In genomic region chr2:156839319-156840191, GRCm38 (mm10) we compare ENCODE assay signal across 8 mouse cellular contexts. TPM values are rescaled to one million over a fixed set of nuclear protein-coding genes. Genes with fewer than 3 reads are reported as not detected.
DNase-seq lines count a peak whose midpoint lies in the region; ATAC-seq and TF ChIP-seq lines count a peak whose summit lies in the region.

Gene Tgif2 (plus strand): TSS chr2:156840007.

- no peaks in the 10 kb centered on the region for H3K9me3 ChIP-seq in embryonic facial prominence, embryonic 10.5 days
- no peaks in the 10 kb centered on the region for H3K9me3 ChIP-seq in heart, postnatal 0 days (replicated peaks; ENCODE audit: control insufficient read depth, low read length)

- no peaks in the 10 kb centered on the region for H3K27me3 ChIP-seq in embryonic facial prominence, embryonic 10.5 days (replicated peaks; ENCODE audit: low read depth, poor library complexity, severe bottlenecking)
- no peaks in the 10 kb centered on the region for H3K27me3 ChIP-seq in heart, postnatal 0 days (ENCODE audit: control insufficient read depth, insufficient read depth, low read length)

- peak within 1 kb of the TSS; percentile 96 for H3K4me3 ChIP-seq in embryonic facial prominence, embryonic 10.5 days
- peak within 1 kb of the TSS; percentile 93 for H3K4me3 ChIP-seq in heart, postnatal 0 days (ENCODE audit: low read depth, low read length)

- peaks cover 49% of the 10 kb centered on the region for H3K4me1 ChIP-seq in embryonic facial prominence, embryonic 10.5 days
- H3K4me1 ChIP-seq in heart, postnatal 0 days (ENCODE audit: control insufficient read depth, insufficient read depth) = peaks cover 30% of the 10 kb centered on the region

- peak; percentile 58 to 63 for DNase-seq in right cerebral cortex, postnatal 10 days (ENCODE audit: low spot score in 2 of 2)
- no peak for DNase-seq in right cerebral cortex, adult 2 months (ENCODE audit: low spot score in 2 of 2)
- DNase-seq in embryonic facial prominence, embryonic 10.5 days (ENCODE audit: low spot score) = peak; percentile 99
- DNase-seq in heart, postnatal 0 days (ENCODE audit: low spot score) = peak; percentile 88
- DNase-seq in kidney, postnatal 14 days = peak; percentile 92
- peak; percentile 45 to 76 for DNase-seq in spleen, postnatal 10 days (ENCODE audit: low spot score in 2 of 2)
- no peak for DNase-seq in frontal cortex, postnatal 14 days (ENCODE audit: low spot score in 2 of 2)

- peak within 1 kb of the TSS; percentile 84 for H3K9ac ChIP-seq in heart, postnatal 0 days (replicated peaks; ENCODE audit: low read depth, low read length)

- H3K4me2 ChIP-seq in heart, postnatal 0 days (ENCODE audit: low read depth, low read length) = peak within 1 kb of the TSS; percentile 96

- under 1% methylated on average over 61 of the region's 61 CpGs for WGBS in embryonic facial prominence, embryonic 10.5 days
- WGBS in heart, postnatal 0 days = 5% methylated on average over 50 of the region's 61 CpGs

- no peak for TF ChIP-seq CTCF in heart, postnatal 0 days (IDR thresholded peaks at IDR 0.05; ENCODE audit: low read depth)

- H3K27ac ChIP-seq in embryonic facial prominence, embryonic 10.5 days (replicated peaks) = peak within 1 kb of the TSS; percentile 99
- H3K27ac ChIP-seq in heart, postnatal 0 days (ENCODE audit: low read depth) = peak within 1 kb of the TSS; percentile 92

- peaks cover 41% of the 10 kb centered on the region for H3K36me3 ChIP-seq in embryonic facial prominence, embryonic 10.5 days (replicated peaks)
- H3K36me3 ChIP-seq in heart, postnatal 0 days (replicated peaks; ENCODE audit: control insufficient read depth, insufficient read depth, low read length) = 0 out of 2 replicates have a peak, but pooled peaks cover 9% of the 10 kb centered on the region

- peak; percentile 88 for ATAC-seq in heart, postnatal 0 days (ENCODE audit: insufficient read depth, low read depth)
- ATAC-seq in megakaryocyte progenitor cell, adult 5-6 weeks (replicated peaks; ENCODE audit: poor library complexity) = peak; percentile 76

- peak; percentile 42; the same call in 1 of the 2 replicates for TF ChIP-seq EP300 in heart, postnatal 0 days (IDR thresholded peaks at IDR 0.05; ENCODE audit: low read depth)

RNA-seq across cellular contexts. Expression of gene Tgif2, which starts in this region (rescaled TPM):
- polyA plus RNA-seq in embryonic facial prominence, embryonic 10.5 days (2016; fragmentation: Nextera tagmentation; extraction: Ambion mirVana) = 112 and 114 TPM in 2 replicates
- total RNA-seq in heart, postnatal 0 days (2014; rRNA removed; ENCODE audit: low replicate concordance) = 19.7 and 28.3 TPM in 2 replicates
- 11.6 and 14.6 TPM in 2 replicates for polyA plus RNA-seq in heart, postnatal 0 days (2015; fragmentation: Nextera tagmentation; extraction: Ambion mirVana)
- 7.2 and 7.9 TPM in 2 replicates for total RNA-seq in megakaryocyte progenitor cell, adult 5-6 weeks (2015)
- 10.7 and 12.5 TPM in 2 replicates for total RNA-seq in megakaryocyte progenitor cell, adult 5-6 weeks (2017)

Comparison
In these comparisons a context has a peak if more than half of its experiments do, and no peak if none do; other contexts are left out.
1. DNase-seq: peak in right cerebral cortex, postnatal 10 days (2 of 2), embryonic facial prominence, embryonic 10.5 days (single experiment), heart, postnatal 0 days (single experiment), kidney, postnatal 14 days (single experiment) and spleen, postnatal 10 days (2 of 2); none in right cerebral cortex, adult 2 months (0 of 2) and frontal cortex, postnatal 14 days (0 of 2).